Mouse (Mus musculus): Measurements from ENCODE around the gene Lpin2. TPM values are rescaled to one million over a fixed set of nuclear protein-coding genes. Genes with fewer than 3 reads are reported as not detected.

Gene Lpin2
- total and polyA plus RNA-seq, 3 experiments: 22.4 to 32.1 TPM; not detected in 1

DNA sequence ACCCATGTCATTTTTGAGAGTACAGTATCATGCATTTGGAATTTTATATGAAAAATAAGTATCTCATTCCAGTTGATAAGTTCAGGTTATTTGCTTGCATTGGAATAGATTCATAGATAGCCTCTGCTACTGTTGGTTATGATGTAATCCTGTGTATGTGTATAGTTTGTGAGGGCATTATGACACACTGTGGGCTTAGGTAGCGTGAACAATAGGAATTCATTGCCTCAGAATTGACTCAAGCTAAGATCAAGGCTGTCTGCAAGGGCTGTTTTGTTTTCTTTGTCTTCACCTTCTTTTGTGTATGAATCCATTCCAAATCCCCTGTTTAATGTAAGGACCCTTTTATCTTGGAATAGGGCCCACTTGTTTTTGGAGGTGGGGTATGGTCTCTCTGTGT is 10.7 kb downstream of the Lpin2 start:
- TF ChIP-seq CTCF (IDR thresholded peaks at IDR 0.05 in 2 of 3, conservative IDR thresholded peaks at IDR 0.05 in 1 of 3; ENCODE audit: control insufficient read depth in 1 of 3, insufficient read depth in 1 of 3, low read depth in 2 of 3, low read length in 3 of 3, poor library complexity in 1 of 3, severe bottlenecking in 1 of 3) (no peak), NRF1 (IDR thresholded peaks at IDR 0.05; ENCODE audit: insufficient read depth, low read depth, low read length, poor library complexity, severe bottlenecking) (no peak), POLR2AphosphoS5 (IDR thresholded peaks at IDR 0.05; ENCODE audit: borderline replicate concordance, low read depth, low read length) (no peak), MEF2A (IDR thresholded peaks at IDR 0.05; ENCODE audit: extremely low read depth, insufficient replicate concordance, low read depth, low read length, poor library complexity, severe bottlenecking) (no peak), EP300 (IDR thresholded peaks at IDR 0.05; ENCODE audit: low read depth in 1 of 2, low read length in 2 of 2) (no peak), USF1 (IDR thresholded peaks at IDR 0.05; ENCODE audit: low read depth, low read length) (no peak), UBTF (IDR thresholded peaks at IDR 0.05; ENCODE audit: borderline replicate concordance, insufficient read depth, low read depth, low read length) (no peak), ZNF384 (IDR thresholded peaks at IDR 0.05; ENCODE audit: low read depth, low read length) (no peak), TAL1 (IDR thresholded peaks at IDR 0.05; ENCODE audit: low read length) (no peak), KAT2A (conservative IDR thresholded peaks at IDR 0.05; ENCODE audit: low read depth, low read length) (no peak), USF2 (IDR thresholded peaks at IDR 0.05; ENCODE audit: borderline replicate concordance in 1 of 2, insufficient read depth in 1 of 2, low read depth in 1 of 2, low read length in 2 of 2) (no peak), POLR2AphosphoS2 (IDR thresholded peaks at IDR 0.05; ENCODE audit: low read length) (no peak), ZMIZ1 (IDR thresholded peaks at IDR 0.05; ENCODE audit: low read depth, low read length) (no peak)
- Histone ChIP-seq H3K27ac (ENCODE audit: control insufficient read depth, low read depth, low read length) (no peak overlapping the region), H3K27me3 (ENCODE audit: control insufficient read depth in 1 of 2, insufficient read depth in 2 of 2, low read length in 2 of 2) (no peaks in the 10 kb centered on the region), H3K36me3 (ENCODE audit: control insufficient read depth in 1 of 2, insufficient read depth in 2 of 2, low read length in 2 of 2) (peaks cover 0 to 61% of the 10 kb centered on the region in 2 experiments; a peak in 2 of 4 replicates), H3K9ac (ENCODE audit: control insufficient read depth, low read depth, low read length, poor library complexity, severe bottlenecking) (no peak overlapping the region), H3K4me3 (ENCODE audit: control insufficient read depth in 1 of 2, insufficient read depth in 1 of 2, low read depth in 2 of 2, low read length in 2 of 2) (no peak overlapping the region), H3K4me1 (ENCODE audit: control insufficient read depth in 1 of 2, insufficient read depth in 2 of 2, low read length in 2 of 2) (peaks cover 16 to 31% of the 10 kb centered on the region in 2 experiments), H3K9me3 (replicated peaks; ENCODE audit: insufficient read depth, low read length) (no peaks in the 10 kb centered on the region), H3K79me2 (ENCODE audit: control insufficient read depth, insufficient read depth, low read length, poor library complexity) (peaks cover 57% of the 10 kb centered on the region)
- DNase-seq (ENCODE audit: low read depth, low spot score): no peak

DNA sequence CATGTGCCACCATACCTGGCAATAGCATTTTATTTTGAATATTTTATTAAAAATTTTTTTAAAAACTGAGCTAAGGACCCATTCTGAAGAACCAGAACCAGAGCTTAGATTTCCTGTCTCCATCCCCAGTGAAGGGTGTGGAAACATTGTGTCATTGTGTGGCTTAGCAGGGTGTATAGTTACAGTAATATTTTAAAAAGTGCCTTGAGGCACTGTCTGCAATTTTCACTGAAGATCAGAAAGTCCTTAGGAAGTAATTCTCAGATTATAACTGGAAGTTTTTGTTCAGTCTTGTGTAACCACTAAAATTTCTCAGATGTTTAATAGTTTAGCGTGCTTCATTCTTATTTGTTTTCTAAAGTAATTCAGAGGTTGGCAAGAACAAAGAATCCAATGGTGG is 11.1 kb downstream of the Lpin2 start:
- Histone ChIP-seq H3K9me3 (replicated peaks; ENCODE audit: insufficient read depth, low read length) (no peaks in the 10 kb centered on the region), H3K4me1 (ENCODE audit: control insufficient read depth in 1 of 2, insufficient read depth in 2 of 2, low read length in 2 of 2) (peaks cover 16 to 30% of the 10 kb centered on the region in 2 experiments), H3K79me2 (ENCODE audit: control insufficient read depth, insufficient read depth, low read length, poor library complexity) (peaks cover 56% of the 10 kb centered on the region), H3K4me3 (ENCODE audit: control insufficient read depth in 1 of 2, insufficient read depth in 1 of 2, low read depth in 2 of 2, low read length in 2 of 2) (no peak overlapping the region), H3K27ac (ENCODE audit: control insufficient read depth, low read depth, low read length) (no peak overlapping the region), H3K36me3 (ENCODE audit: control insufficient read depth in 1 of 2, insufficient read depth in 2 of 2, low read length in 2 of 2) (peaks cover 0 to 58% of the 10 kb centered on the region in 2 experiments; a peak in 2 of 4 replicates), H3K9ac (ENCODE audit: control insufficient read depth, low read depth, low read length, poor library complexity, severe bottlenecking) (no peak overlapping the region), H3K27me3 (ENCODE audit: control insufficient read depth in 1 of 2, insufficient read depth in 2 of 2, low read length in 2 of 2) (no peaks in the 10 kb centered on the region)
- no peak for DNase-seq (ENCODE audit: low read depth, low spot score)
- TF ChIP-seq POLR2AphosphoS5 (IDR thresholded peaks at IDR 0.05; ENCODE audit: borderline replicate concordance, low read depth, low read length) (no peak), ELF1 (IDR thresholded peaks at IDR 0.05; ENCODE audit: low read depth, low read length) (no peak), HCFC1 (IDR thresholded peaks at IDR 0.05; ENCODE audit: low read depth, low read length) (no peak), EP300 (IDR thresholded peaks at IDR 0.05; ENCODE audit: low read depth in 1 of 2, low read length in 2 of 2) (no peak), NELFE (IDR thresholded peaks at IDR 0.05; ENCODE audit: low read depth, low read length) (no peak), CHD2 (IDR thresholded peaks at IDR 0.05; ENCODE audit: low read length) (no peak), ZNF384 (IDR thresholded peaks at IDR 0.05; ENCODE audit: low read depth, low read length) (no peak), GATA1 (IDR thresholded peaks at IDR 0.05; ENCODE audit: low read depth, low read length) (no peak), ZKSCAN1 (IDR thresholded peaks at IDR 0.05; ENCODE audit: low read depth, low read length) (no peak), SMC3 (IDR thresholded peaks at IDR 0.05; ENCODE audit: low read depth, low read length) (no peak), ETS1 (IDR thresholded peaks at IDR 0.05; ENCODE audit: low read depth, low read length) (no peak), RCOR1 (IDR thresholded peaks at IDR 0.05; ENCODE audit: low read depth, low read length) (no peak), MAFK (IDR thresholded peaks at IDR 0.05; ENCODE audit: borderline replicate concordance, low read depth, low read length) (no peak), TCF12 (IDR thresholded peaks at IDR 0.05; ENCODE audit: low read depth, low read length) (no peak), TBP (IDR thresholded peaks at IDR 0.05; ENCODE audit: low read depth, low read length) (no peak), CTCF (IDR thresholded peaks at IDR 0.05 in 2 of 3, conservative IDR thresholded peaks at IDR 0.05 in 1 of 3; ENCODE audit: control insufficient read depth in 1 of 3, insufficient read depth in 1 of 3, low read depth in 2 of 3, low read length in 3 of 3, poor library complexity in 1 of 3, severe bottlenecking in 1 of 3) (no peak)
